Mouse (Mus musculus): ENCODE data around the gene Ddx19a. TPM values are rescaled to one million over a fixed set of nuclear protein-coding genes. Genes with fewer than 3 reads are reported as not detected.
A peak's percentile ranks its signal among the peaks of the same experiment; 100 is the strongest.
"Not testable (repeated sequence)": the region's sequence is repeated elsewhere in the genome, so short reads cannot be mapped to it uniquely, and the experiment has no call there.

Ddx19a gene
- polyA plus RNA-seq, 1 experiment from 2014 or later, result 15.7 TPM

- Histone ChIP-seq H3K27ac (replicated peaks) (peak overlapping the region; percentile 51; the same call in 1 of the 2 replicates), H3K4me1 (peaks cover 4% of the 10 kb centered on the region; the same call in 1 of the 2 replicates), H3K4me3 (replicated peaks) (peak overlapping the region; percentile 77), H3K9ac (peak overlapping the region; percentile 46), H3K4me2 (replicated peaks) (peak overlapping the region; percentile 83), H3K36me3 (no peaks in the 10 kb centered on the region), H3K27me3 (no peaks in the 10 kb centered on the region), H3K9me3 (replicated peaks) (no peaks in the 10 kb centered on the region)
- WGBS, result under 1% methylated on average over 31 of the region's 31 CpGs
- peak; percentile 82 for ATAC-seq (ENCODE audit: insufficient number of reproducible peaks, low FRiP score, low TSS enrichment, low read depth)
Observed at GRCm38 (mm10) chr8:111027391-111027937, 29.9 kb upstream of the Ddx19a start.

GRCm38 (mm10) chr8:111026609-111027008 lies 29.0 kb upstream of the Ddx19a start:
- H3K4me1 ChIP-seq; H3K9me3 ChIP-seq (replicated peaks); ATAC-seq (ENCODE audit: insufficient number of reproducible peaks, low FRiP score, low TSS enrichment, low read depth); H3K9ac ChIP-seq; H3K4me3 ChIP-seq (replicated peaks); H3K4me2 ChIP-seq (replicated peaks); H3K27me3 ChIP-seq; H3K27ac ChIP-seq (replicated peaks); H3K36me3 ChIP-seq: not testable (repeated sequence)
- WGBS, result 85% methylated on average over 2 of the region's 2 CpGs

GRCm38 (mm10) chr8:111010230-111010991 lies 12.8 kb upstream of the Ddx19a start:
- not testable (repeated sequence) for H3K4me1 ChIP-seq; H3K27me3 ChIP-seq; H3K27ac ChIP-seq (replicated peaks); H3K4me2 ChIP-seq (replicated peaks); ATAC-seq (ENCODE audit: insufficient number of reproducible peaks, low FRiP score, low TSS enrichment, low read depth); H3K9me3 ChIP-seq (replicated peaks); H3K9ac ChIP-seq; H3K4me3 ChIP-seq (replicated peaks)
- WGBS, result 91% methylated on average over 9 of the region's 10 CpGs
- peaks cover 40% of the 10 kb centered on the region for H3K36me3 ChIP-seq

- H3K36me3 ChIP-seq, result peaks cover 25% of the 10 kb centered on the region
- peak overlapping the region; percentile 97 for H3K4me3 ChIP-seq (replicated peaks)
- 0 out of 2 replicates have a peak, but pooled peaks cover 2% of the 10 kb centered on the region for H3K4me1 ChIP-seq
- no peak for ATAC-seq (ENCODE audit: insufficient number of reproducible peaks, low FRiP score, low TSS enrichment, low read depth)
- H3K9ac ChIP-seq, result peak overlapping the region; percentile 68
- no peaks in the 10 kb centered on the region for H3K27me3 ChIP-seq
- peak overlapping the region; percentile 88 for H3K27ac ChIP-seq (replicated peaks)
- H3K4me2 ChIP-seq (replicated peaks), result peak overlapping the region; percentile 62
- H3K9me3 ChIP-seq (replicated peaks), result no peaks in the 10 kb centered on the region
- WGBS, result 37% methylated on average over 16 of the region's 16 CpGs
Observed at GRCm38 (mm10) chr8:110996641-110997430, 764 bp downstream of the Ddx19a start.

GRCm38 (mm10) chr8:110990017-110990416 lies 7.6 kb downstream of the Ddx19a start:
- no peaks in the 10 kb centered on the region for H3K27me3 ChIP-seq
- ATAC-seq (ENCODE audit: insufficient number of reproducible peaks, low FRiP score, low TSS enrichment, low read depth), result no peak
- H3K4me1 ChIP-seq, result no peaks in the 10 kb centered on the region
- H3K36me3 ChIP-seq, result peaks cover 84% of the 10 kb centered on the region
- H3K9me3 ChIP-seq (replicated peaks), result no peaks in the 10 kb centered on the region
- 93% methylated on average over 9 of the region's 9 CpGs for WGBS
- H3K4me3 ChIP-seq (replicated peaks), result no peak overlapping the region
- no peak overlapping the region for H3K4me2 ChIP-seq (replicated peaks)
- no peak overlapping the region for H3K27ac ChIP-seq (replicated peaks)
- no peak overlapping the region for H3K9ac ChIP-seq

DNA sequence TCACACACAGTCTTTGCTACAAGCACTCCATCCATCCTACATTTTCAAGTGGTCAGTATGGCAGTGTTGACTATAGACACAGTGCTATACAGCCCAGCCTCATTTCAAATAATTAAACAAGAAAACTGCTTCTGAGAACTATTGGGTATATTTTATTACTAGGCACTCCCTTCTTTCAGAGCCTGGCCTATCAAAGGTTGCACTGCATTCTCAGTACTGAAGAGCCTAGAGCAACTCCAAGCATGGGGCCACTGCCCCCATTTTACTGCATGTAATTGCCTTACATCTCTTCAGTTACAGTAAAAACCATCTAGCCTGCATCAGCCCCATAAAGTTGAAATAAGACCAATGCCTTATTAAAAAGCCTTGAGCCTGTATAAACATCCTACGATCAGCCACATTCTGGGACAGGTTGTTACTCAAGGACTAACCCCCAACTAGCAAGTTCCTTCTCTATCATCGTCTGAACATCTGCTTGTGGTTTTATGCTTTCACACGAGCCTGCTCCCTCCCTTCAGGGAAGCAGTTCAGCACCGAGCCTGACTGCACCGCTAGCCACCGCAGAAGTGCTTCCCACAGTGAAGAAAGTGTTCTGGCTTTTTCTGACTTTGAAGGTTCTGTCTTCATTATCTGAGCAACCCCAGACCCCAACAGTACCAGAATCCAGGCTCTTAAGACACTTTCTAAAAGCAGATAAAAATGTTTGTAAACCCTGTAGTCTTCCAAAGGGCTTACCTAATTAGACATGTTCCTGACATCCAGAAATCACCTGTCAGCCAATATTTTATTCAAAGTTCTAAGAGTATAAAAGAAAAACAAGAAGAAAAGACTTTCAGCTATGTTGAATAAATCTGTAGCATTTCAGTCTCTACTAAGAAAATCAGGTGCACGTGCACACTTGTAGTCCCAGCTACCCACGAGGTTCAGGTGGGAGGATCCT lies 9.5 kb downstream of the Ddx19a start:
- Histone ChIP-seq H3K9ac (no peak overlapping the region), H3K9me3 (replicated peaks) (no peaks in the 10 kb centered on the region), H3K4me2 (replicated peaks) (no peak overlapping the region), H3K4me3 (replicated peaks) (no peak overlapping the region), H3K36me3 (peaks cover 94% of the 10 kb centered on the region), H3K27ac (replicated peaks) (no peak overlapping the region), H3K4me1 (no peaks in the 10 kb centered on the region), H3K27me3 (no peaks in the 10 kb centered on the region)
- no peak for ATAC-seq (ENCODE audit: insufficient number of reproducible peaks, low FRiP score, low TSS enrichment, low read depth)
- 63% methylated on average over 8 of the region's 8 CpGs for WGBS

GRCm38 (mm10) chr8:110981304-110981703 lies 16.3 kb downstream of the Ddx19a start:
- H3K36me3 ChIP-seq, result peaks cover 76% of the 10 kb centered on the region
- H3K4me1 ChIP-seq, result no peaks in the 10 kb centered on the region
- H3K27me3 ChIP-seq, result no peaks in the 10 kb centered on the region
- no peak overlapping the region for H3K27ac ChIP-seq (replicated peaks)
- no peak overlapping the region for H3K4me2 ChIP-seq (replicated peaks)
- no peaks in the 10 kb centered on the region for H3K9me3 ChIP-seq (replicated peaks)
- WGBS, result 85% methylated on average over 2 of the region's 2 CpGs
- no peak overlapping the region for H3K4me3 ChIP-seq (replicated peaks)
- H3K9ac ChIP-seq, result no peak overlapping the region
- no peak for ATAC-seq (ENCODE audit: insufficient number of reproducible peaks, low FRiP score, low TSS enrichment, low read depth)

DNA sequence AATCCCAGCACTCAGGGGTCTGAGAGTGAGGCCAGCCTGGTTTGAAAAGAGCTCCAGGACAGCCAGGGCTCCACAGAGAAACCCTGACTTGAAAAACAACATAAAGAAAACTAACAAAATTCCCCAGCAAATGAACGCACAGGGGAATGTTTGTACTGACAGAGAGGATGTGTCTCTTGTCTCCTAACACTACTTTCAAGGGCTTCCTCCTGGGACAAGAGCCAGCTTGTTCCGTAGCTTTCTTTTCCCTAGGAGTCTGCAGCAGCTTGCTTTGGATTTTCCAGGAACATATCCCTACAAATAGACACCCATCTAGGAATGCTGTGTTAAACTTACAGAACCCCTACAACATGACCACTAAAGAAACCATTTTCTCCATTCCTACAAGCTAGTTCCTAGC lies 19.6 kb downstream of the Ddx19a start:
- 74% methylated on average over 2 of the region's 2 CpGs for WGBS
- H3K36me3 ChIP-seq, result peaks cover 67% of the 10 kb centered on the region
- not testable (repeated sequence) for H3K9me3 ChIP-seq (replicated peaks); ATAC-seq (ENCODE audit: insufficient number of reproducible peaks, low FRiP score, low TSS enrichment, low read depth); H3K4me1 ChIP-seq; H3K4me3 ChIP-seq (replicated peaks); H3K4me2 ChIP-seq (replicated peaks); H3K9ac ChIP-seq; H3K27me3 ChIP-seq; H3K27ac ChIP-seq (replicated peaks)

GRCm38 (mm10) chr8:110976532-110976931 lies 21.1 kb downstream of the Ddx19a start:
- not testable (repeated sequence) for ATAC-seq (ENCODE audit: insufficient number of reproducible peaks, low FRiP score, low TSS enrichment, low read depth); H3K4me1 ChIP-seq; H3K4me3 ChIP-seq (replicated peaks); H3K9ac ChIP-seq; H3K9me3 ChIP-seq (replicated peaks); H3K4me2 ChIP-seq (replicated peaks); H3K27me3 ChIP-seq; H3K27ac ChIP-seq (replicated peaks)
- peaks cover 59% of the 10 kb centered on the region for H3K36me3 ChIP-seq
- WGBS, result 92% methylated on average over 8 of the region's 8 CpGs

GRCm38 (mm10) chr8:110969910-110970770 lies 27.5 kb downstream of the Ddx19a start:
- peak overlapping the region; percentile 51 for H3K4me3 ChIP-seq (replicated peaks)
- peak overlapping the region; percentile 41 for H3K9ac ChIP-seq
- ATAC-seq (ENCODE audit: insufficient number of reproducible peaks, low FRiP score, low TSS enrichment, low read depth), result peak; percentile 95
- H3K4me2 ChIP-seq (replicated peaks), result peak overlapping the region; percentile 82
- peaks cover 46% of the 10 kb centered on the region for H3K36me3 ChIP-seq
- H3K27me3 ChIP-seq, result no peaks in the 10 kb centered on the region
- no peak overlapping the region for H3K27ac ChIP-seq (replicated peaks)
- WGBS, result 8% methylated on average over 45 of the region's 45 CpGs
- peaks cover 21% of the 10 kb centered on the region for H3K4me1 ChIP-seq
- H3K9me3 ChIP-seq (replicated peaks), result no peaks in the 10 kb centered on the region
